Mouse (Mus musculus): ENCODE results near the gene Il1f9.
A peak's percentile ranks its signal among the peaks of the same experiment; 100 is the strongest.

Il1f9 gene

GRCm38 (mm10) chr2:24186176-24186575 is at the start of gene Il1f9:
Gene Il1f9, plus strand, starts transcription at chr2:24186476.
- DNase-seq: no peak

- no peak for DNase-seq
Observed at GRCm38 (mm10) chr2:24152861-24153260, 33.4 kb upstream of the Il1f9 start, which contains the start of gene Il1f8. Gene Il1f8, plus strand, starts transcription at chr2:24153161.

DNA sequence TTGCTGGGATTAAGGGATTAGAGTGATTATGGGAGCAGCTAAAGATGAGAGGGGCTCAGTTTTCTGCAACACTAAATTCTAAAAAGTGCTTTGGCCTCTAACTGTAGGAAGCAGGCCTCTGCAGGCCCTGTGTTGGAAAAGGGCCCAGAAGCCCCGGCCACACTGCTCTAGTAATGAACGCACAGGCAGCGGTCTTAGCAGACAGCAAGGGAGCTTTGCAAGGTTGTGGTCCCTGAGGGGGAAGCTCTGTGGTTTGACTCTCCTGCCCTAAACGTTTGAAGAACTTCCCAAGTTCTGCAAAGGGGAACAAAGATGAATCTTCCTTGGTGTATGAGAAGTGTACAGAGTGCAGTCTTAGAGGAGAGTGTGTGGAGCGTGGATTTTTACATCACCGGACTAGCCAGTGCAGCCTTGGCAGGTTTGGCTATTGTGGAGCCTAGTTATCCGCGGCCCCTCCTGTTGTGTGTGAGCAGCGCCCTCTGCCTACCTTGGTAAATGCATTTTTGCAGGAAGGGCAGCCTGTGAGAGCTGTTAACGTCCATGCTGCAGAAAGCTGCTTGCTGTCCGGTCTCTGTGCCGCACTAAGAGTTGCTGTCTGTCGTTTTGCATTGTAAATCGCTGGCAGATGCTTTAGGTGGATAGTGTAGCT is 4.5 kb upstream of the Il1f9 start:
- DNase-seq: peak; percentile 77

DNA sequence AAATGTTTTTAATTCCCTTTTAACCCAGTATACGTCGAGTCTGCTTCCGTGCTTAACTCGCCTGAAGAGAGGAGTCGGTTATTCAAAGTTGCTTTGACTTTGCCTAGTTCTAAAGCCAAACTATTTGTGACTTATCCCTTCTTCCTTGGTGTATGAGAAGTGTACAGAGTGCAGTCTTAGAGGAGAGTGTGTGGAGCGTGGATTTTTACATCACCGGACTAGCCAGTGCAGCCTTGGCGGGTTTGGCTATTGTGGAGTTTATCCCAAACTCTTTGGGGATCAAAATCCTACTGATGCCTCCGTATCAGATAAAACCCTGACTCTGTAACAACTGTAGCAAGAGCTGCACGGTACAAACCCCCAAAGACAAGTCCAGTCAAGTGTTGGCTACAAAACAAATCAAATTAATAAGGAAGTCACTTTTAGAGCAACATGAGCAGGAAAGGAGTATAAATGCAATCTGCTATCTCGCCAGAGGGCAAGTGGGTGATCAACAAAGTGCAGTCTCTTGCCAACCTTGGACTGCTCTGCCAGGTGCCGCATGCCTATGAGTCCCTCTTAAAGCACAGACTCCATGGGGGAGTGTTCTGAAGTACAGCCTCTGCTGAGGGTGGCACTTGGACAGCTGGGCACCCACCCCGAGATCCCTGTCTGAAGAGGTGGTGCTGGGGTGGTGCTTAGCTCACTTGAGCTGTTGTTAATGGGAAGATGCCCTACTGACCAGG is 3.7 kb upstream of the Il1f9 start:
- DNase-seq: peak; percentile 48

GRCm38 (mm10) chr2:24184092-24184491 is 2.2 kb upstream of the Il1f9 start:
- DNase-seq: peak; percentile 34

- DNase-seq: no peak
Observed at GRCm38 (mm10) chr2:24187585-24187984, 1.3 kb downstream of the Il1f9 start.

DNA sequence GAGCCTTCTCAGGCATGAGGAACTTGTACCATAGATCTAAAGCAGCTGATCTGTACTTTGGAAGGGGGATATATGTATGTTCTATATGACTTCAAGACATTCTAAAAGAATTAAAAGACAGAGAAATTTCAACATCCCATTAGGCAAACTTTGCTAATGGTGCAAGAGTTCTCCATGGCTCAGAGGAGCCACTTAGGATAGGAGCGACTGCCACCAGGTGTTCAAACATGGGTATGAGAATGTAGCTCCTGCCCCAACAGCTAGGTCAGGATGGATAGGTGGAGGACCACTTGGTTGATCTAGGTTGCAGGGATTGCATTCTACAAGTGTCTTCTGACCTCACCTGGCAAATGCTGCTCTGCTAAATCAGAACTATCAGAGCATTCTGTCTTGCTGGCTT is 1.9 kb downstream of the Il1f9 start:
- no peak for DNase-seq

DNA sequence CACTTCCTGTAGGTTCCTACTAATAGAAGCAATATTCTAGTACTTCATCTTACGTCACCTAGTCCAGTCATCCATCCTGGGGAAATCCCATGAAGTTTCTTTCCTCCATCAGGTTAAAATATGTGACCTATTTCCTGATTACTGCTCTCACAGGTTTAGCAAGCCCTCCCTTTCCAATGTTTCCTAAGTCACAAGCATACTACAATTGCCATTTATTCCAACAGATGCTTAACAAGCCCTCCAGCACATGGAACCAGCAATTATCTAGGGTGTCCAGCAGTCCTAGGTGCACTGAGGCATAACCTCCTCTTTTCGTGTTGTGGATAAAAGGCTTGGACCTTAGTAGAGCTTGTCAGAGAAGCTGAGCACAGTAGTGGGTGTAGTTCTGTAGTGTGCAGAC is 28.8 kb downstream of the Il1f9 start, which contains the start of gene Il1f6:
Gene Il1f6 (plus strand): TSS at position 301 of the 400 bp plus-strand sequence.
- no peak for DNase-seq

DNA sequence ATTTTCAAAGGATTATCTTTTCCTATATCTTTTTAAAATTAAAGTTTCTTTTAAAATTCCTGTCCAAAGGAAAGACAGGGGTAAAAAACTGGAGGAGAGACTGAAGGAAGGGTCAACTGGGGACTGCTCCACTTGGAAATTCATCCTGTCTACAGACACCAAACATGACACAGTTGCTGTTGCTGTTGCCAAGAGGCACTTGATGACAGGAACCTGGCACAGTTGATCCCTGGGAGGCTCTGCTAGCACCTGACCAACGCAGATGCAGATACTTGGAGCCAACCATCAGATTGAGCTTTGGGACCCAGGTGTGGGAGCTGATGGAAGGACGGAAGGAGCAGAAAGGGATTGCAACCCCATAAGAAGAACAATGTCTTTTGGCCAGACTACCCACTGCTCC is 40.9 kb downstream of the Il1f9 start:
- DNase-seq: no peak

All from kidney, adult 9 months (tissue).